Mouse (Mus musculus) brown adipose tissue, adult 24 weeks (tissue): ENCODE data around the gene Tmem100. TPM values are rescaled to one million over a fixed set of nuclear protein-coding genes. Genes with fewer than 3 reads are reported as not detected.
A peak's percentile ranks its signal among the peaks of the same experiment; 100 is the strongest.

Experiments used
- H3K27ac ChIP-seq: fragments of 200-500 bp; replicated peaks from 2 replicates; pipeline ENCODE4 v1.5.1; 2012; ENCODE audit warnings: low read depth, mild to moderate bottlenecking, low read length
- H3K4me1 ChIP-seq: fragments of 200-500 bp; 2 replicates; pipeline ENCODE4 v1.6.1; 2012; ENCODE audit warnings: low read length, mixed read lengths; ENCODE audit not compliant: control insufficient read depth, insufficient read depth, insufficient read length
- H3K4me3 ChIP-seq: fragments of 200-500 bp; 2 replicates; pipeline ENCODE4 v1.5.1; 2012; ENCODE audit warnings: low read depth, mild to moderate bottlenecking, low read length, moderate library complexity; ENCODE audit not compliant: insufficient read depth
- polyA plus RNA-seq: library from polyadenylated mRNA; stranded (reverse); fragments of >200 nt; gene quantifications from 2 replicates; pipeline ENCODE4 v1.2.4, GENCODE M21; 2012; ENCODE audit not compliant: missing spikeins, insufficient read depth, insufficient read length

Tmem100 gene
- polyA plus RNA-seq, 1 experiment, result 9.5 TPM

GRCm38 (mm10) chr11:90002231-90002986, 27.7 kb upstream of the Tmem100 start, which contains the start of gene Pctp:
Gene Pctp, minus strand, starts transcription at chr11:90002894.
- Histone ChIP-seq H3K4me1 (peaks cover 3% of the 10 kb centered on the region; the same call in 1 of the 2 replicates), H3K27ac (peak within 1 kb of the TSS; percentile 63; the same call in 1 of the 2 replicates), H3K4me3 (peak within 1 kb of the TSS; percentile 73)

- Histone ChIP-seq H3K4me1 (peaks cover 3% of the 10 kb centered on the region; the same call in 1 of the 2 replicates), H3K4me3 (peak overlapping the region; percentile 52), H3K27ac (peak overlapping the region; percentile 63; the same call in 1 of the 2 replicates)
Observed at GRCm38 (mm10) chr11:90002987-90003348, 27.2 kb upstream of the Tmem100 start.

- no peak overlapping the region for H3K27ac ChIP-seq
- H3K4me1 ChIP-seq, result peaks cover 3% of the 10 kb centered on the region; the same call in 1 of the 2 replicates
- H3K4me3 ChIP-seq, result no peak overlapping the region
Observed at GRCm38 (mm10) chr11:90003386-90003785, 26.8 kb upstream of the Tmem100 start.

- Histone ChIP-seq H3K4me1 (peaks cover 3% of the 10 kb centered on the region; the same call in 1 of the 2 replicates), H3K27ac (no peak overlapping the region)
Observed at GRCm38 (mm10) chr11:90006111-90006510, 24.0 kb upstream of the Tmem100 start.

GRCm38 (mm10) chr11:90007791-90008531, 22.2 kb upstream of the Tmem100 start:
- no peak overlapping the region for H3K27ac ChIP-seq

More at GRCm38 (mm10) chr11:90006111-90006510, 24.0 kb upstream of the Tmem100 start:
- H3K4me3 ChIP-seq, result no peak overlapping the region

GRCm38 (mm10) chr11:90013657-90014056, 16.5 kb upstream of the Tmem100 start:
- no peak overlapping the region for H3K27ac ChIP-seq
- no peak overlapping the region for H3K4me3 ChIP-seq
- no peaks in the 10 kb centered on the region for H3K4me1 ChIP-seq

More at GRCm38 (mm10) chr11:90007791-90008531, 22.2 kb upstream of the Tmem100 start:
- Histone ChIP-seq H3K4me3 (no peak overlapping the region), H3K4me1 (no peaks in the 10 kb centered on the region)

GRCm38 (mm10) chr11:90015281-90015680, 14.9 kb upstream of the Tmem100 start:
- Histone ChIP-seq H3K4me1 (no peaks in the 10 kb centered on the region), H3K4me3 (no peak overlapping the region), H3K27ac (no peak overlapping the region)

GRCm38 (mm10) chr11:90019161-90019560, 11.0 kb upstream of the Tmem100 start:
- Histone ChIP-seq H3K27ac (no peak overlapping the region), H3K4me1 (no peaks in the 10 kb centered on the region), H3K4me3 (no peak overlapping the region)

GRCm38 (mm10) chr11:90025891-90026801, 4.0 kb upstream of the Tmem100 start:
- no peak overlapping the region for H3K4me3 ChIP-seq
- H3K4me1 ChIP-seq, result peaks cover 5% of the 10 kb centered on the region; the same call in 1 of the 2 replicates
- H3K27ac ChIP-seq, result no peak overlapping the region

GRCm38 (mm10) chr11:90026802-90027174, 3.4 kb upstream of the Tmem100 start:
- peaks cover 5% of the 10 kb centered on the region; the same call in 1 of the 2 replicates for H3K4me1 ChIP-seq
- no peak overlapping the region for H3K27ac ChIP-seq
- H3K4me3 ChIP-seq, result no peak overlapping the region

- H3K4me3 ChIP-seq, result no peak overlapping the region
- peaks cover 5% of the 10 kb centered on the region; the same call in 1 of the 2 replicates for H3K4me1 ChIP-seq
- no peak overlapping the region for H3K27ac ChIP-seq
Observed at GRCm38 (mm10) chr11:90027216-90027615, 2.9 kb upstream of the Tmem100 start.

GRCm38 (mm10) chr11:90028746-90029145, 1.4 kb upstream of the Tmem100 start:
- peaks cover 5% of the 10 kb centered on the region; the same call in 1 of the 2 replicates for H3K4me1 ChIP-seq
- no peak overlapping the region for H3K27ac ChIP-seq
- no peak overlapping the region for H3K4me3 ChIP-seq

GRCm38 (mm10) chr11:90029354-90029753, 794 bp upstream of the Tmem100 start:
- H3K4me1 ChIP-seq, result peaks cover 5% of the 10 kb centered on the region; the same call in 1 of the 2 replicates

GRCm38 (mm10) chr11:90030557-90030956, 409 bp downstream of the Tmem100 start:
- H3K4me1 ChIP-seq, result peaks cover 5% of the 10 kb centered on the region; the same call in 1 of the 2 replicates
- H3K4me3 ChIP-seq, result peak overlapping the region; percentile 47
- H3K27ac ChIP-seq, result no peak overlapping the region

More at GRCm38 (mm10) chr11:90029354-90029753, 794 bp upstream of the Tmem100 start:
- Histone ChIP-seq H3K4me3 (peak overlapping the region; percentile 51), H3K27ac (no peak overlapping the region)
